Mouse (Mus musculus): ENCODE measurements around the gene Frmd5.

- TF ChIP-seq CTCF (IDR thresholded peaks at IDR 0.05; ENCODE audit: low read depth, low read length) (no peak), POLR2A (IDR thresholded peaks at IDR 0.05; ENCODE audit: borderline replicate concordance, low read depth, low read length) (no peak)
Observed at GRCm38 (mm10) chr2:121756336-121756735, 50.6 kb downstream of the Frmd5 start.

Measured in bone marrow macrophage, adult 2 months (primary cell).